Mouse (Mus musculus): ENCODE data around the gene Mmp2. TPM values are rescaled to one million over a fixed set of nuclear protein-coding genes. Genes with fewer than 3 reads are reported as not detected.
A peak's percentile ranks its signal among the peaks of the same experiment; 100 is the strongest.
"Not testable (repeated sequence)": the region's sequence is repeated elsewhere in the genome, so short reads cannot be mapped to it uniquely, and the experiment has no call there.

Mmp2 gene
- total RNA-seq, 2 experiments from 2014 or later = 0.37 to 0.79 TPM

DNA sequence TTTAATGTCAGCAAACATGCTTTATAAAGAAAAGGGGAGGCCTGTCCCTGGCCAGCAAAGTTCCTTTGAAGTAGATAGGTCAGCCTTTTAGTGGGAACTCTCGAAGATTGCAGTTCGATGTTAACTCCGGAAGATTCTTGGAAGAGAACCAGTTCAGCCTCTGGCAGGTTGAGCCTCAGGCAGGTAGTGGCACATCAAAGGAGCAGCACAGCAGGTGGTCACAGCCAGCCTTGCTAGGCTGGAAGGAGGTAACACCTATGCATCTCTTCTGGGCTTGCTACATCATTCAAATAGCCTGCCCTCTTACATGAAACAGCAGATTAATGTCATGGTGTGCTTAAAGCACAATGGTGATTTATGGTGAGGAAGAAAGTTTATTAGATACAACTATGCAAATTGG lies 65.1 kb downstream of the Mmp2 start:
- ATAC-seq (replicated peaks; ENCODE audit: poor library complexity) = not testable (repeated sequence)

DNA sequence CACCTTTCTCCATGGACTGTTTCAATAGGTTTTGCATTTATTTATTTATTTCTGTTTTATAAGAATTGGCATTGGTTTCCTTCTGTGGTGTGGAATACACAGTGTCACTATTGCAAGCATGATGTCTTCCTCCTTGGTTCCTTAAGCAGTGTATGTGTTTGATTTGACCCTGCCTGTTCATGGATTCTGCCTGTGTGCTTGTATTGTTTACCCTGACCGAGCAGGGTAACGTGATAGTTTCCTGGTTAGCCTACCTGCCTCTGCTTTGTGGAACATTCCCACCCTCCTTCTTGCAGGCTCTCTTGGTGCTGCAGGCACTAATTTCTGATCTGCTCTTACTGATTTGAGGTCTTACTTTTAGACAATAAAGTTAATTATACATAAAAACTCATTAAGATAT lies 66.8 kb downstream of the Mmp2 start:
- no peak for ATAC-seq (replicated peaks; ENCODE audit: poor library complexity)

DNA sequence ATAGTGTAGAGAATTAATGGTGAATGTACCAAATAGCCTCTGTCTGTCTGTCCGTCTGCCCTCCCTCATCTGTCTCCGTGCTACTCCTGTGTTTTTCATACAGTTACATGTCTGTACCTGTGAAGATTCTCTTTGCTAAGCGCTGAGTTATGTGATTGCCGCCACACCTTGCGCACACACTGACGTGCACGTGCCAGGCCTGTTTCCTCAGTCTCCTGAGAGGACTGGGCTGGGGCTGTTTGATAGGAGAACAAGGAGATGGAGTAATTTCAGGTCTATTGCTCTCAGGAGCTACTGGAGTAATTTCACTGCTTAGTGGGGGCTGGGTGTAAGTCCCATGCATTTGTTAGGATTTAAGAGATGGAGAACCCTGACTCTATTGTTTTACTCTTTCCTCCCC lies 68.0 kb downstream of the Mmp2 start:
- no peak for ATAC-seq (replicated peaks; ENCODE audit: poor library complexity)

DNA sequence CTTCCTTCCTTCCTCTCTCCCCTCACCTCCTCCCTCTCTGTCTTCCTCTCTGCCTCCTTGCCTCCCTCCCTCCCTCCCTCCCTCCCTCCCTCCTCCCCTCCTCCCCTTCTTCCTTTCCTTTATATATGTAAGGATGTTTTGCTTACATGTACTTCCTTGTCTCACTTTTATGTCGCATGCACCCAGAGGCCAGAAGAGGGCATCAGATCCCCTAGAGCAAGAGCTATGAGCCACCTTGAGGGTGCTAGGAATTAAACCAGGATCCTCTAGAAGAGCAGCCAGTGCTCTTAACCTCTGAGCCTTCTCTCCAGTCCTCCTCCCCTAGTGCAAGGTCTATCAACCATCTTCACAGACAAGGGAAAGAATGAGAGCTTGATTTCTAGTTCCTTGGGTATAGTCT lies 69.0 kb downstream of the Mmp2 start:
- no peak for ATAC-seq (replicated peaks; ENCODE audit: poor library complexity)

DNA sequence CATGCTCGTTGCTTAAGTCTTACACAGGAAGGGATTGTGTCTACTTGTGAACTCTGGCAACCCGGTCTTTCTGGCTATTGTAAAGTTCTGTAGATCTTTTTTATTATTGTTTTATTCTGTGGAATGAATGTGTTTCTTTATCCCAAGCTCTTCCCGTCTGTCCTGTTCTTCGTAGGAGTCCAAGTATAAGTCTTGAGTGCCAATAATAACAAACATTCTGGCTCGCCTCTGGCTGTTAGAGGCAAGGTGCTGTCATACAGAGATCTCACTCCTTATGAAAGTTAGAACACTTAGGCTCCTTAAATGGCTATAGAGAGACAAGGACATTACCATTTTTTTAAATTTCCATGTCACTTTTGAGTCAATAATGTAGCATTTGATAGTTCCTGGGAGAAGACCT lies 69.5 kb downstream of the Mmp2 start:
- no peak for ATAC-seq (replicated peaks; ENCODE audit: poor library complexity)

DNA sequence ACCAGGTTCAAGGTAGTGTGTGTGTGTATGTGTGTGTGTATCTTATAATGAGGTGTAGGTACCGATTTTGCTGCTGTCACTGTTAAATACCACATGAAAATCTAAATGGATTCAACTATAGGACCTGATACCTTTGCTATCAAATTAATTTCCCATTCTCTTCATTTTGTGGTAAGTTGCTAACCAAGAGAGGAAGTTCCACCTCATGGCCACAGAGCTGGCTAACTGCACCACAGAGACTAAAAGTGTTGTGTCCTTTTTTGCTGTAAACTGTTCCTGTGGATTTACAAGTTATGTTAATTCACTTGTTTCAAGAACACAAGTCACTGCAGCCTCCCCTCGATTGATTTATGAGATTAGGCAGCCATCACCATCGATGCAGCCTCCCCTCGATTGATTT lies 70.7 kb downstream of the Mmp2 start:
- peak; percentile 48; the same call in 1 of the 2 replicates for ATAC-seq (replicated peaks; ENCODE audit: poor library complexity)

DNA sequence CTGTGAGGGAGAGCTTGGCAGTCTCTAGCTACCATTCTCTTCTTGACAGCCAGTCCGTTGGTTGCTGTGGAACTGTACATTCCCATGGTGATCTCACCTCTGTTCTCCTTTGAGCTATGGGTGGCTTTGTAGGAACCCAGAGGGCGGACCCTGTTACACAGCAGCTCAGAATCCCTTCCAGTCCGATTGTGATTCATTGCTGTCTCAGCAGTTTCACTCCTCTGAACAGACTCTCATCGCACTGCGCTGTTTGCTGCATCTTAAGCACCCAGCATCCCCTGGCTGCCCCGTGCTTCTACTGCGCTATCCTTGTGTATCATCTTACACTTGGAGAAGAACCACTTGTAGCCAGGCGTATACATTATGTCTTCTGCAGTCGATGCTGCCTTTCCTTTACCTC lies 72.5 kb downstream of the Mmp2 start:
- no peak for ATAC-seq (replicated peaks; ENCODE audit: poor library complexity)

DNA sequence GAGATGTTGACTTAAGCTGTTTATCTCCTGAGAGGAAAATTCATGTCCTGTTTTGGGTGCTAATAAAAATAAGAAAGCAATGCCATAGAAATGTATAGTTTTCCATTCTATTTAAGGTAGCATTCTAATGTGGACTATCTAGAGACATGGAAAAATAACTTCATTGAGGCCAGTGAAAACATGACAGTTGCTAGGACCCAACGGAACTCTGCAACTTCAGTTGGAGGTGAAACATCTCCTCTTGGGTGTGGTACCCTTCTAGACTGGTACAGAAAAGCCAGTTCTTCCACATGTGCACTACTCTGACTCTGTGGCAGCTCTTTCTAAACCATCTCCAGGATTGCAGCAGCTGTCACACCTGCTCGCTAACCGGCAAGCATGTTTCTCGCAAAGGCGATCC lies 74.0 kb downstream of the Mmp2 start, which contains the start of gene Capns2:
Gene Capns2, plus strand, starts transcription at position 301 of the 400 bp plus-strand sequence.
- ATAC-seq (replicated peaks; ENCODE audit: poor library complexity) = no peak

DNA sequence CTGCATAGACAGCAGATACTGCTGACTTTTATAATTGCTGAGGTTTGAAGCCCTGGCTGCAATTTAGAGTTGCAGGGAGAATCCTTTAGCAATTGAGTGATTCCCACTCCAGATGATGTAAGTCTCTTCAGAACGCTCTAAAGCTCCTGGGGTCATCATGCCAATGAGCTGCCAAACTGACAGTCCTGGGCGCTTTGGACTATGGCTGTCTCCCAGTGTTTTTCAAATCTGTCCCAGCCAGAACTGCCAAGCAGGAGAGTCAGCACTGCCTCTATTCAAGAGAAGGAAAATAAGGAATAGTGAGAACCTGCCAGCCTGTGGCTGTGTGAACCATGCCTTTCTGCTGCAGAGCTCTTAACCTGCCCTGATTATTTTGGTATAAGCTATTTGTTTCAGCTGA lies 75.9 kb downstream of the Mmp2 start:
- ATAC-seq (replicated peaks; ENCODE audit: poor library complexity) = no peak

Other genes with a start within 250 kb of the Mmp2 start
- gene Irx6, start 153.0 kb upstream of the Mmp2 start, total RNA-seq (2015) = not detected in 2 replicates
- not detected in 2 replicates for gene Irx6, start 153.0 kb upstream of the Mmp2 start, total RNA-seq (2017)
- 12.9 and 16.5 TPM in 2 replicates for gene Lpcat2, start 28.0 kb downstream of the Mmp2 start, total RNA-seq (2015)
- gene Lpcat2, start 28.0 kb downstream of the Mmp2 start, total RNA-seq (2017) = 10.0 and 12.0 TPM in 2 replicates
- gene Capns2, start 74.1 kb downstream of the Mmp2 start, total RNA-seq (2015) = 0.37 and 0.85 TPM in 2 replicates
- not detected in 2 replicates for gene Capns2, start 74.1 kb downstream of the Mmp2 start, total RNA-seq (2017)
- gene Slc6a2, start 132.8 kb downstream of the Mmp2 start, total RNA-seq (2015) = not detected in 2 replicates
- 0.04 TPM in 1 of 2 replicates, not detected in the other for gene Slc6a2, start 132.8 kb downstream of the Mmp2 start, total RNA-seq (2017)
- gene Ces1a, start 220.9 kb downstream of the Mmp2 start, total RNA-seq (2015) = not detected in 2 replicates
- gene Ces1a, start 220.9 kb downstream of the Mmp2 start, total RNA-seq (2017) = not detected in 2 replicates